Mouse (Mus musculus) cerebellum, postnatal 14 days (tissue): ENCODE results near the gene Fggy.

ENCODE experiments used
- DNase-seq, 2 experiments: peaks; one replicate each; pipeline ENCODE4 v3.0.0; 2021; ENCODE audit warnings: mixed read lengths in 2 of 2

Gene Fggy

DNA sequence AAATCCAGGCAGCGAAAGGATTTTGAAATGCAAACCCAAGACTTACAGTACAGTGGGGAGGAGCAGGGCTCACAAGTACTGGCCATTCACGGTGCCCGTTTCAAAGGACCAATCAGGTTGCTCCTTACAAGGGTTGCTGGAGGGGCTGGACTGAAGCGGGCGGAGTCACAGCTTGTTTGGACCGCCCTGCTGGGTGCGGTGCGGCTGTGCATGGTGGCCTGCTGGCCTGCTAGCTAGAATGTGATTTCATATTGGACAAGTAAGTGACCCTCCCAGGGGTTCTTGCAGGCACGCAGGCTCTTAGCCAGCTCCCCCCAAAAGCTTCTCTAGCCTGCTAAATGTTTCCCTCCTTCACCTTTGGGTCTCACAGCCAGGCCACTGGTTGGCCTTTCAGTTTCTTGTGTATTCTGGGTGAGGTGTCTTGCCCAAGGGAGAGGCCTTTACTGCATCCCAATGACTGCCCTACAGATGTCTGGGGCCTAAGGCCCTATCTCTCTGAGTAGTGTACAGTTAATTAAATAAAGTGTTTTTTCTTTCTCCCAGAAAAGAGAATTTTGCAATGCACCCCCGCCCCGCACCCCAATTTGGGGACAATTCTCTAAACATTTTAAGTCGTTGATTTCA is at the start of gene Fggy:
Gene Fggy (plus strand): TSS at position 175 of the 624 bp plus-strand sequence.
- peak; percentile 98 to 99 for DNase-seq

GRCm38 (mm10) chr4:95507946-95508311 is 49.4 kb upstream of the Fggy start:
- DNase-seq: no peak

DNA sequence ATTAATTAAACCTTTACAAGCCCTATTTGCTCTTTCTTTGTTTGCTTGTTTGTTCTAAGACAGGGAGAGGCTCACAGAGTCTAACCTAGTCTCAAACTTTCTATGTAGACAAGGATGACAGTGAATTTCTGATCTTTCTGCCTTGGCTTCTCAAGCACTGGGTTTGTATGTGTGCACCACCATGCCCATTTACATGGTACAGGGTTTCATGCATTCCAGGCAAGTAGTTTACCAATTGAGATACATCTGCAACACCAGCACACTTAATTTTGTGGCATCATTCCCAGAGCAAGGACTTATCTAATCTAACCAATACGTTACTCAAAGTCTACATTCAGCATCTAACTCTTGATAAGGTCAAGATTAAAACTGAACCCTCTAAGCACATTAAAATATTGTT is 38.9 kb upstream of the Fggy start:
- DNase-seq: no peak

DNA sequence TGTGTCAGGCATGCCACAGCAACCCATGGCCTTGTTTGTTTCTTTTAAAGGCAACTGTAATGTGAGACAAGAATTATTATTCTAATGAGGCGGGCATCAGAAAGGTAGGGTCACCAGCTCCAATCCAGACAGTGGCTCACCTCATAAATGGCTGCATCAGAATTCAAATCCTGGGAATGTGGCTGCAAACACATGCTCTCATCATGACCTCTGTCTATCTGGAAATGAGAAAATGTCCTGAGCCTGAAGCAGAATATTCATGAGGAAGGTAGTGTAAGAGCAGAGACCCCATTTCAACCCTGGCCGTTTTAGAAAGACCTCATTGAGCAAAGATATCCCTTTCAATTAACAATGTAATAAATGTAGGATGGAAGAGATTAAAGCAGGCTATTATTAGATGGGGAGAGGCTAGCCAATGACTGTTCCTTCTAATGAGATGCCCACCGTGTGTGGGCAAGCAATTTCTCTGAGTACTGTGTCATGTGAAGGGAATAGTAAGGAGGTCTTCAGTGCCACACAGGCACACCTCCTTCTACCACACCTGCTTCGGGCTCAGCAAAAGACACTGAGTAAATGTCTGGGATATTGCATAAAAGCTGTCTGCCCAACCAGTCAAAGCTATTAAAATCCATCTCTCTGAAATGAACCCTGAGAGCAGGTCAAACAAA is 37.2 kb upstream of the Fggy start:
- no peak for DNase-seq

- DNase-seq: no peak
Observed at GRCm38 (mm10) chr4:95520643-95521032, 36.7 kb upstream of the Fggy start.

GRCm38 (mm10) chr4:95526588-95526987 is 30.7 kb upstream of the Fggy start:
- DNase-seq: no peak

DNA sequence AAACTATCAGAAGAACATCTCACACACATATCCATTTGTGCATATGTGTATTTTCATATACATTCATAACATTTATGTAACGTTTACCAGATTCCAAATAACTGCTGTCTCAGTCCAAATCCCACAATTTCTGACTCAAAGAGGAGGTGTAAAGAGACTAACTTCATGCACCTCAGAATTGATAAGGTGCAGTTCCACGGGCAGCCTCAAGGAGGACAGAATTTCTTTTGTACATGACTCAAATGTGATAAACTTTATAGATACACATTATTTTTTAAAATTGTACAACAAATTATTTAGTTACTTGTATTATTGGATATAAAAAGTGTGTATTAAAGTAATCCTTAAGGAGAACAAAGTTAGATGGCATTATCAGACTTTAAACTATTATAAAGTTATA is 26.6 kb upstream of the Fggy start:
- DNase-seq: no peak

DNA sequence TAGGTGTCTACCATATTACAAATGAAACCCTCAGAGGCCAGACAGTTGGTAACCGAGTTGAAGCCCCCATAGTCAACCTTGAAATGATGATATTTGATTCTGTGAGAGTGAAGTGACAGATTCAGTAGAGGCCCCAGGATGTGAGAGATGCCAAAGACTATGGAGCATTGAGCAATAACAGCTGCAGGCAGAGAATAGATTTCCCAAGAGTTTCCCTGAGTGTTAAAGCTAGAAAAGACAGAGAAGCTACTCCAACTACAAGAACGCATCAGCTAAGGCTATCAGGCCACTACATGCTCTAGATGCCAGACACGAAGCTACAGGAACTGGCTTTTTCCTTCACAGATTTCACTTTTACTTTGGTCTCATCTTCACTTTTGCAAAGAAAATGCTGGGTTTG is 23.4 kb upstream of the Fggy start:
- DNase-seq: no peak

- DNase-seq: no peak
Observed at GRCm38 (mm10) chr4:95541382-95542038, 15.8 kb upstream of the Fggy start.

DNA sequence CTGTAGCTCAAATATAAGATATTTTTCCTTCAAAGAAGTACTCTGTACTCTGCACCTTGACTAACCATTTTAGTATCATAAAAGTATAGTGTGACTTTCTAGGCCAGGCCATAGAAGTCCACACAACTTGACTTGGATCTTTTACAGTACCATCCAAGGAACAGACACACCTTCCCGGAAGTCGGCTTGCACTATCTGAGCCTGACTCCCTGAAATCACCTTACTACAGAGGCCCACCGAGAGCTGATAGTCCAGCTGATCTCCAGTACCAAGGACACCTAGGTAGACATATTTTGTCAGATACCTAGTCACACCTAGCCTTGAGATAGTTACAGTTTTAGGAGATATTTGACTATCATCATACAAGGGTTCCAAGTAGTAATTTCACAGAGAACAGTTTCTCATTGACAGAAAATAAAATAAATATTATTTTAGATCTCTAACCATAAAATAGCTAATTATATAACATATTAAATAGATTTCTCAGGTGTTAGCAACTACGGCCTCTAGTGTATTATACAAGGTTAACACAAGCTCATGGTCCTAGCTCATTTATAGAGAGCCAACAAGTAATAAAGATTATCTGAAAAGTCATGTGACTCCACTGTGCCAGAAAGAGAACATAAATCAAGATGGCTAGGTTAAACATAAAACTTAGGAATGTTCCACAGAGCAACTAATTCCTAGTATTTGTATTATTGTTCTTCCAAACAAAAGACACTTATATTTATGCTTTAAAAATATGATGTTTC is 15.1 kb upstream of the Fggy start:
- no peak for DNase-seq

DNA sequence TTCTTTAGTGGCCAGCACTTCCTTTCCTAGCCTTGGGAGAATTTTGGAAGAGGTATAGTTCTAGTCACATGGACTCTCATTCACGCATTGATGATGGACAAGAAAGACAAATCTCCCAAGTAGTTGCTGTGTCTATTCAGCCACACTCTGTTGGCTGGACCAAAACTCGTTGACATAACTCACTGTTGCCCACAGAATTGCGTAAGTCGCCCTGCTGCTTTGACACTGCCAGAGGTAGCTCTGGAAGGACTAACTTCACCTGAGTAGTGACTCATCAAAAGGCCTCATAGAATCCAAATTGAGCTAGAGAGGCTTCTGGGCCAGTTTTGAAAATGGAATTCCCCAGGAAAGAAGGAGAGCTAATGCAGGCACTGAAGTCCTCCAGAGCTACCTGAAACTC is 13.8 kb upstream of the Fggy start:
- no peak for DNase-seq

DNA sequence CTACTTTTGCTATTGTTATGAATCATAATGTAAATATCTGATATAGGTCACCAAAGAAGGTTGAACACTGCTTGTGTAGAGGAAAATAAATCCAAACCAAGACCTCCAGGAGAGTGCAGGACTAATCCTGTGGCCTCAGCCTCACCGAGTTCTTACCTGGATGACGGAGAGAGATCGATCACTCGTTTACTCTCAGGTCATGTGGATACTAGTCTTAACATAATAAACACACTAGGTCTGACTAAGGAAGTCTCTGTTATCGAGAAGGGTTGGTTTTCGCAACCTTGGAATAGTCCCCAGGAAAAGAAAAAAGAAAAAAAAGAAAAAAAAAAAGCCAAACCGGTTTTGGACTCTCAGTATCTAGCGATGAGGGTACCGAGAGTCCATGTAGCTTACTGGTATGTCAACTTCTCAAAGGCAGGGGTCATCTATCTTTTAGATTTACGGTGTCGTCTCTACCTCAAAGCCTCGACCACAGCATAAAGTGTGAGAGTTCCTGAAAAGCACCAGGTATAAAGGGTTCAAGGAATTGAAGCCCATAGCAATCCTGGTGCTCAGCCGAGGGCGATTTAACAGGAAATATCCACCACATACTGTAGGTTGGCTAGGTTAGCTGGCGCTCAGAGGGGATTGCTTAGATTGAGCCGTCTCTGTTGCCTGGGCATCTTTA is 509 bp upstream of the Fggy start:
- no peak for DNase-seq

DNA sequence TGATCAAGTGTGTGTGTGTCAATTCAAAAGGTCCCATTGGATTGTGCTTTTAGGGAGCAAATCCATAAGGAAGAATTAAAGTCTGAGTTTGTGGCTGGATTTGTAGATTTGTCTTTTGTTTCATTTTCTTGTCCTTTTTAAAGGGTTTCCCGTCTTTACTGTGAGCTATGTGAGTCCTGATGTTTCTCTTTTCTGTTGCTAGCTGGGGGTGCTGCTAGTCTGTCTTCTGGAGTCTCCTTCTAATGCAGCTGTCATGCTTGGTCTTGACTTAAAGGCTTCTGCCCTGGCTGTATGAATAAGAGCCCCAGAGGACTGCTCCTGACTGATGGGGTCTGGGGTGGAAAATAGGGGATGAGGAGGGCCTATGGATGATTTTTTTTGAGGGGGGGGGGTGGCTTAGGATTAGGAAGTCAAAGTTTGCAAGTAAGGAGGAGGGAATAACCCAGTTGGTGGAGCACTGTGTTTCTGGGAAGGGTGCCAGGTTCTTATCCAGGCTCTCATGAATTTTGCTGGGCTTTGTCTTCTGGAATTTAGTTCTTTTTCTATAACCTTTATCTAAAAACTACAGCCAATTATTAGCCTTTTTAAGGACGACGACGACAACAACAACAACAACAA is 1.1 kb downstream of the Fggy start:
- peak; percentile 20 to 26 for DNase-seq

DNA sequence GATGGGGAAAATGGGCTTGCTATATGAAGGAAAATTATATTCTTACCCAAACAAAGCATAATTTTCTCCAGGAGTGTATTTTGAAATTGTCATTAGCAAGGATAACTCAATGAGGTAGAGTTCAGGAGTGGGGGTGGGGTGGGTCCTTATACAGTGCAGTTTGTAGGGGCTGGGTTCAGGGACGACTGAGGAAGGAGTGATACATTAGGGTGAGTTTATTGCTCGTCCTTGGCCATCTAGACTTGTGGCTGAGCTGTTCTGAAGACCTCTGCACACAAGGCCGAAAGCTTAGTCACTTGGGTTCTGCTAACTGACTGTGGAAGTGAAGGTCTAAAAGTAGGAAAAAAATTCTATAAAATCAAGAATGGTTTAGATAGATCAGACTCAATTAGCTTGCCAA is 14.3 kb downstream of the Fggy start:
- DNase-seq: no peak

GRCm38 (mm10) chr4:95573704-95574103 is 16.4 kb downstream of the Fggy start:
- DNase-seq: no peak

DNA sequence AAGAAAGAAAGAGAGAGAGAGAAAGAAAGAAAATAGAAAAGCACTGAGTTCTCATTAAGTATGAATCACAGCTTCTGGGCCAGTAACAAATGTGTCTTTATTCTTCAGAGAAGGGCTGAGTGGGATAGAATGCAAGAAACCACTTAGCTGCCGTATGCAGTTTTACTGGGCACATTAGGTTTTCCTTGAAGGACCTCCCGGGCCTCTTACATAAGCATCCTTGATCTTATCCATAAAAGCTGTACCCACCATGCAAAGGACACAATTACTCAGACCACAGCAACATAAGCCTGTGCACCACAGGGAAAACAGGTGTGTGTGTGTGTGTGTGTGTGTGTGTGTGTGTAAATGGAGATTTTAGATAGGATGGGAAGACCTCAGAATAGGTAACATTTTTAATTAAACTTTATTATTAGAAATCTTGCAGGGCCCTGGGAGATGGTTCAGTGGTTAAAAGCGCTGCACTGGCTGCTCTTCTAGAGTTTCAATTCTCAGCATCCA is 18.2 kb downstream of the Fggy start:
- no peak for DNase-seq

DNA sequence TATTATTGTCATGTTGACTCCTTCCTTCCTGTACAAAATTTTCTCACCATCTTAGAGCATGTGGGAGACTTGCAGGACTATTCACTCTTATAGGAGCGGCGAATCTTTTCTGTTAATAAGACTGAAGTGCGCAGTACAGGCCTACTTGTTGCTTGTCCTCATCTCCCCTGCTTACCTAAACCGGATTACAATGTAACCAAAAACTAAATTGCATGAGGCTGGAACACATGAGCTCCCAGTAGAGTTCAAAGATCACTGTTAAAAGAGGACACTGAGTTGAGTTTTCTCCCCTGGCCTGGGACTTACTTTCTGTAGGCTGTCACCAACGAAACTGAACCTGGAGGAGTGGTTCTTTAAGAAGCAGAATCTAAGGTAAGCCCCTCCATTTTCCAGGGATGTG is 21.9 kb downstream of the Fggy start:
- no peak for DNase-seq

DNA sequence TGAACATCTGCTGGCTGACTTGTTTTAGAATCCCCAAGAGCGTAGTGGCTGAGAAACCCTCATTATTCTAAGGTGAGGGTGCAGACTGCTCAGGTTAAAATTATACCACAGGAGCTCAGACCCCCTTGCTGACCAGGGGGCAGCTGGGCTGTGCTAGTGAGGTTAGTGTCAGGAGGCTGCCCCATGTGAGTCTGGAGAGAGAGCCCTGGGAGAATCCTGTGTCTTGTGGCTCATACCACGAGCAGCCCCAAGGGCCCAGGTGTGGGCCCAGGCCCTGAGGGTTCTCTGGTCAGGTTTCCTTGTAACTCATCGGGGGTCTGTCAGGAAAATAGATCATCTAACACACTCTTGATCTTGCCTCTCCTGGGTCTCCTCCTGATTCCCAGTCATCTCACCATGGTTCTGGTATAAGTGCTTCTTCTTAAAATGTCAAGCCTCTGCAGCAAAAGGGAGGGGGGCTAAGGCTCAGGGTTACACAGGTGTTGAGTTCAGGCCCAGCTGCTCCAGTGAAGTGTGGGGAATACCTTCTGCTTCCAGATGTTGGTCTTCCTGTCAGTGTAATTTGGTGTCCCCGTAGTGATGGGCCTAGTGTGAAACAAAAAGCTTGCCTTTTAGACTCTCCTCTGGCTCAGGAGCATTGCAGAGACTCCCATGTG is 26.9 kb downstream of the Fggy start:
- DNase-seq: no peak

- no peak for DNase-seq
Observed at GRCm38 (mm10) chr4:95586274-95587001, 29.1 kb downstream of the Fggy start.

GRCm38 (mm10) chr4:95588722-95589283 is 31.5 kb downstream of the Fggy start:
- no peak for DNase-seq

DNA sequence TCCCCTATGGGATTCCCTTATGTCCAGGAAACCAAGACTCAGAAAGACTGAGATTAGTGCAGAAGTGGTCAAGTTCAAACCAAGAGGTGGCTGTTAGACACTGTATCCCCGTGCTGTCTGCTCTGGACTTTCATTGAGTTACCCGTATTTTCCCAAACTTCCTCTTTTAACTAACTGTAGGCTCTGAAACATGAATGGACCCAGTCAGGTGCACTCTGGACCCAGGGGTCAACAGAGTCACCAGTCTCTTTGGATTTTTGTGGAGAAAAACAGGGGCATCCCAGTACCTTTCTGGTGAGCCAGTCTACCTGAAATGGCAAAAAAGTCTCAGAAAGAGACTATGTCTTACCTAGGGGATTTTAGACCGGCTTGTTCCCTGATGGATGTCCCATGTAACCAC is 33.6 kb downstream of the Fggy start:
- DNase-seq: no peak
